Mouse (Mus musculus) megakaryocyte, embryonic 14.5 days (primary cell): ENCODE measurements around the gene Eef1akmt3.

Experiments
- FLI1 ChIP-seq: IDR thresholded peaks from 2 replicates; pipeline ENCODE4 v1.6.1; 2012; ENCODE audit warnings: low read length, inconsistent platforms, mixed read lengths
- GATA1 ChIP-seq: IDR thresholded peaks from 3 replicates; pipeline ENCODE4 v1.6.1; 2012; ENCODE audit warnings: mixed read lengths, low read length, inconsistent platforms, borderline replicate concordance

DNA sequence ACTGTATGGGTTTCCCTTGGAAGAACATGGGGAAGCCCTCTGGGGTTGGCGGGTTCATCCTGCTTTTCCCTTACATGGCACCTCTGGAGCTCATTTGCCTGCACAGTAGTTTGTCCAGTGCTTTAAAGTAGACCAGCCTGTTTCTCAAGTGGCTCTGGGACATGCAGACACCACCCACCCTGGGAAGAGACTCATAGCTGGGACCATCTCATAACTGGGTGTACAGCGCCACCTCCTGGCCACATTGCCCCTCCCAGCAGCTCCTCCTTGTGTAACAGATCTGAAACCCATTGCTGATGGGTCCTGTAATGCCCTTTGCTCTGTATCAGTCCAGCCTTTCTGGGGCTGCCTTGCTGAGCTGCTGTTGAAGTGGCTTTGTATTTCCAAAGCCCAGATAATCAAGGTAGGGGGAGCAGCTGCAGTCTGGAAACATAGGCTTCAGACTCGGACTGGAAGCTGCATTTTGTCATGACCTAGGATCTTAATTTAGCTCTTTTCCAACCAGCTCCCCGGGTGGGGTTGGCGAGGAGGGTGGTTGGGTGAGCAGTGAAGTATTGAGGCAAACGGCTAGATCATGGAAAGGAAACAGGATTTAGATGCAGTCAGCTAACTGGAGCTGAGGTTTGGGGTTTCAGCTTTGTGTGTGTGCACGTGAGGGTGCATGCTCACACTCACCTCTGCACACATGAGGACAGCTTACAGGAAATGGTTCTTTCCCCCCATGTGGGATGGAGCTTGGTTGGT is 50.8 kb downstream of the Eef1akmt3 start:
- no peak for TF ChIP-seq GATA1
- no peak for TF ChIP-seq FLI1
